Mouse (Mus musculus) kidney, adult 2 months (tissue): ENCODE measurements around the gene Gtpbp2. TPM values are rescaled to one million over a fixed set of nuclear protein-coding genes. Genes with fewer than 3 reads are reported as not detected.
A peak's percentile ranks its signal among the peaks of the same experiment; 100 is the strongest.

Experiments used
- DNase-seq: peaks from one replicate; pipeline ENCODE4 v3.0.0; 2021
- H3K27ac ChIP-seq: fragments of 200-500 bp; 2 replicates; pipeline ENCODE4 v1.5.1; 2012; ENCODE audit warnings: low read depth, low read length, control low read depth, inconsistent platforms; ENCODE audit not compliant: insufficient read depth
- H3K27me3 ChIP-seq: fragments of 200-500 bp; replicated peaks from 2 replicates; pipeline ENCODE4 v1.6.1; 2012; ENCODE audit warnings: mild to moderate bottlenecking, moderate library complexity, low read length, inconsistent platforms; ENCODE audit not compliant: control insufficient read depth, insufficient read depth
- H3K36me3 ChIP-seq: fragments of 200-500 bp; 2 replicates; pipeline ENCODE4 v1.6.1; 2012; ENCODE audit warnings: mild to moderate bottlenecking, moderate library complexity, low read length, inconsistent platforms; ENCODE audit not compliant: control insufficient read depth, insufficient read depth
- H3K4me1 ChIP-seq: fragments of 200-500 bp; 2 replicates; pipeline ENCODE4 v1.6.1; 2011; ENCODE audit warnings: low read length; ENCODE audit not compliant: control insufficient read depth, insufficient read depth
- H3K4me3 ChIP-seq: fragments of 200-500 bp; 2 replicates; pipeline ENCODE4 v1.5.1; 2011; ENCODE audit warnings: mild to moderate bottlenecking, low read depth, low read length, control low read depth; ENCODE audit not compliant: insufficient read depth
- CTCF ChIP-seq: fragments of 200-500 bp; conservative IDR thresholded peaks from 2 replicates; pipeline ENCODE4 v1.5.1; 2011; ENCODE audit warnings: low read depth, mild to moderate bottlenecking, control low read depth, low read length, moderate library complexity, mixed read lengths; ENCODE audit not compliant: insufficient read depth, insufficient read length
- POLR2A ChIP-seq: fragments of 200-500 bp; IDR thresholded peaks from one replicate; pipeline ENCODE4 v1.6.1; 2011; ENCODE audit warnings: low read depth, low read length, control low read depth
- WGBS: fragments of 180-500 bp; shearing (Covaris S2); methylation state at CpG from one replicate; pipeline ENCODE4 v1.1.7; 2018; 5-methylcytosine and 5-hydroxymethylcytosine counted together
- polyA plus RNA-seq: library from polyadenylated mRNA; depleted of rRNA; stranded (reverse); fragments of >200 nt; gene quantifications from 2 replicates; pipeline ENCODE4 v1.2.3, GENCODE M21; 2012

Gene Gtpbp2
- polyA plus RNA-seq, 1 experiment, result 69.7 TPM

DNA sequence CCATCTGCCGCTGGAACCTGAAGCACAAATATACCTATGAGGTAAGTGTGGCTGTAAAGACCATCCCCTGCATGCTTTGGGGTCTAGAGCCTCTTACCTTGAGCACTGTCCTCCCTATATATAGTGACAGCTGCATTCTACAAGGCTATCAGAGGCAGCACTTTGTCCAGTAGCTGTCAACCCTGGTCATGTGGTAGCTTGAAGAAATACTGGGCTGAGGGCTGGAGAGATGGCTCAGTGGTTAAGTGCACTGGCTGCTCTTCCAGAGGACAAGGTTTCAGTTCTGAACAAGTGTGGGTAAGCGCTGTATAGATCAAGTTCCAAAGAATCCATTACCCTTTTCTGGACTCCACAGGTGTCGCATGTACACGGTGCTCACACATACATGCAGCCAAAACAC lies 38.0 kb upstream of the Gtpbp2 start:
- no peak overlapping the region for H3K27ac ChIP-seq
- no peaks in the 10 kb centered on the region for H3K27me3 ChIP-seq
- no peaks in the 10 kb centered on the region; the same call in 1 of the 2 replicates for H3K36me3 ChIP-seq
- no peaks in the 10 kb centered on the region for H3K4me1 ChIP-seq
- DNase-seq, result no peak
- TF ChIP-seq CTCF (no peak), POLR2A (no peak)
- no peak overlapping the region for H3K4me3 ChIP-seq
- 94% methylated on average over 4 of the region's 4 CpGs for whole genome bisulfite sequencing

DNA sequence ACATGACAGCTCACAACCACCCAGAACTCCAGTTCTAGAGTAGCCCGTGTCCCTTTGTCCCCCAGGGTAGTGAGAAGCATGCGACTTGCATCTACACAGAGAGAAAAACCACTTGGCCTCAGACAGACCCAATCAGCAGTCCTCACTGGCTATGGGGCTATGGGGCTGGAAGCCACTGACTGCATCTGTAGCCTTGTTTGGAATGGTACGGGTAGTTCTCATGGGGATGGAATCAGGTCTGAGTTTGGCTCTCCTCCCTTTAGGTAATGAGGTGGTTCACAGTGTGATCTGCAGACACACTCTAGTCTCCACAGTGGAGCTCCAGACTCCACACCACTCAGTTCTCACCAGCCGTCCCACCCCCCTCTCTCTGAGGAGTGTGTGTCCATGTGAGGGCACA lies 37.5 kb upstream of the Gtpbp2 start:
- H3K4me1 ChIP-seq, result no peaks in the 10 kb centered on the region
- H3K27ac ChIP-seq, result no peak overlapping the region
- H3K4me3 ChIP-seq, result no peak overlapping the region
- TF ChIP-seq CTCF (no peak), POLR2A (no peak)
- 90% methylated on average over 4 of the region's 4 CpGs for WGBS
- H3K36me3 ChIP-seq, result no peaks in the 10 kb centered on the region; the same call in 1 of the 2 replicates
- no peak for DNase-seq
- no peaks in the 10 kb centered on the region for H3K27me3 ChIP-seq

DNA sequence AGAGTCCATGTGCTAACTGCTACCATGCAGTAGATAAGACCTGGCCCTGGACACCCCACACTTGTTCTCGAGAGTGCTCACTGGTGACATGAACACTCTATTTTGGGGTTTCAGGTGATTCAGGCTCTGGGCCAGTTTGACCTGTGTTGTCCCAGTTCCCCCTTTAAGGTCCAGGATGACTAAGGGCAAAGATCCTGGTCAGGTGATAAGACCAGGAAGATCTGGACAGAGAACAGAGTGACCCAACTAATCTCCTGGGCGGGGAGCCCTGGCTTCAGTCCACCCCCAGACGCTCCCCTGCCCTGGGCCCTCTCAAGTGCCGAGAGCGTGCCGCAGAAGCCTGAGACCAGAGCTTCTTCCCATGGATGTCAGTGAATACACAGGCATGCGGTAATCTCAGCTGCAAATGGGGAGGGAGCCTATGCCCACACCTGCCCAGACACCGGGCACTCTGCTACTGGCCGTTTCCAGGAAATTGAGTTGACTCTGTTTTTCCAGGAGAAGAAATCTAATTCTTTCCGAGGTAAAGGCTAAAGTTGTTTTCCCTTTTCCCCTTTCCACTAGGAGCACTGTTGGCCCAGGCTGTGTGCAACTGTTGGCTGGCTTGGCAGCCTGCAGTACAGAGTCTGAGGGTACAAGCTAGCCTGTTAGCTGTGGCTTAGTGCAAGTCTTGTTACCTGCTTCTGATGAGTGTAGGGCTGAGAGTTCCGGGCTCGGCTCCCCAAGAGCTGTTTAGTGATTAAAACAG lies 36.7 kb upstream of the Gtpbp2 start:
- no peak overlapping the region for H3K27ac ChIP-seq
- no peaks in the 10 kb centered on the region for H3K4me1 ChIP-seq
- no peak overlapping the region for H3K4me3 ChIP-seq
- H3K36me3 ChIP-seq, result no peaks in the 10 kb centered on the region; the same call in 1 of the 2 replicates
- DNase-seq, result no peak
- H3K27me3 ChIP-seq, result no peaks in the 10 kb centered on the region
- TF ChIP-seq POLR2A, result no peak
- WGBS, result 82% methylated on average over 12 of the region's 12 CpGs

DNA sequence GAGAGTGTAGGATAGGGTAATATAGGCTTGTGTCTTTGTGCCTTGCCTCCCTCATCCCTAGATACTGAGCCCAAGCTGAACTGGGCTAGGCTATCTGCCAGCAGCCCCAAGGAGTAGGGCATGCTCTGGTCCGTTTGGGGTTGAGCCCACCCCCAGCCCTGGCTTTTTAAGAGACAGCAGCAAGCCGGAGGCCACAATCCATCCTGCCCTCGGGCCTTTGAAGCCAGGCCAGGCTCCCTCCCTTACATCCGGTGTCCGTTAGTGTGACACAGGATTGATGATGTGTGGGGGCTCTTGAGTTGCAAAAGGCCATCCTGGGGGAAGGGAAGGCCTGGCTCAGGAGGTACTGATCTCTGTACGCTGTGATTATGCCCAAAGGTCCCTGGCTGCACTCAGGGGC lies 34.2 kb upstream of the Gtpbp2 start:
- no peak overlapping the region for H3K4me3 ChIP-seq
- no peaks in the 10 kb centered on the region for H3K4me1 ChIP-seq
- H3K27me3 ChIP-seq, result no peaks in the 10 kb centered on the region
- peak; percentile 27 for DNase-seq
- no peak for TF ChIP-seq CTCF
- TF ChIP-seq POLR2A, result no peak
- H3K36me3 ChIP-seq, result no peaks in the 10 kb centered on the region; the same call in 1 of the 2 replicates
- no peak overlapping the region for H3K27ac ChIP-seq
- WGBS, result 56% methylated on average over 6 of the region's 6 CpGs

DNA sequence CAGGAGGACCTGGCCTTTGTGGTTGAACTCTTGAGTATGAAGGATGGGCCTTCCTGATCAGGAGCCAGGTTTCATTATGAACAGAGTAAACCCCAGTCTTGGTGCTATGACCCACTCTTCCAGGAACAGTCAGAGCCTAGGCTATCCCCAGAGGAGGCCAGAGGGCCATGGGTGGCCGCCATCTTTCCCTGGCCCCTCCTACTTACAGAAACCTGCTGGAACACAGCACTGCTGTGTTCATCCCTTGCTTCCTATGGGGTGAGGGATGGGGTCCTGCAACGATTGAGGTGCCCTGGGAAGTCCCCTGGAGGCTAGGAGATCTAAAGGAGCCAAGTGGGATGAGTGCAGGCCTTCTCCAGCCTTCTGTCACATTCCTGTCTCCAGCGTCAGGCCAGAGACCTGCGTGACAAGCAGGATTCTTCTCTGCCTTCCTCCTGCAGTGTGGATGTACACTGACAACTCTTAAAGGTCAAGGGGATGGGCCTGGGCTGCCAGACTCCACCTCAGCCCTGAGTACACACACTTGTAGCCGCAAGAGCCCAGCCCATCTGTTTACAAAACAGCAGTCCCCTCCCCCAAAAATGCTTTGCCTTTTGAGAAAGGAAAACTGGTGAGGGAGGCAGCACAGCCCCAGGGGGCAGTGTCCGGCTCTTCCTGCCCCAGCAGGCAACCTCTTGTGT lies 32.9 kb upstream of the Gtpbp2 start:
- no peak for DNase-seq
- TF ChIP-seq CTCF (no peak), POLR2A (no peak)
- WGBS, result 88% methylated on average over 6 of the region's 6 CpGs
- no peaks in the 10 kb centered on the region for H3K36me3 ChIP-seq
- no peaks in the 10 kb centered on the region for H3K27me3 ChIP-seq
- H3K4me1 ChIP-seq, result peaks cover 4% of the 10 kb centered on the region; the same call in 1 of the 2 replicates
- H3K4me3 ChIP-seq, result no peak overlapping the region
- H3K27ac ChIP-seq, result no peak overlapping the region

DNA sequence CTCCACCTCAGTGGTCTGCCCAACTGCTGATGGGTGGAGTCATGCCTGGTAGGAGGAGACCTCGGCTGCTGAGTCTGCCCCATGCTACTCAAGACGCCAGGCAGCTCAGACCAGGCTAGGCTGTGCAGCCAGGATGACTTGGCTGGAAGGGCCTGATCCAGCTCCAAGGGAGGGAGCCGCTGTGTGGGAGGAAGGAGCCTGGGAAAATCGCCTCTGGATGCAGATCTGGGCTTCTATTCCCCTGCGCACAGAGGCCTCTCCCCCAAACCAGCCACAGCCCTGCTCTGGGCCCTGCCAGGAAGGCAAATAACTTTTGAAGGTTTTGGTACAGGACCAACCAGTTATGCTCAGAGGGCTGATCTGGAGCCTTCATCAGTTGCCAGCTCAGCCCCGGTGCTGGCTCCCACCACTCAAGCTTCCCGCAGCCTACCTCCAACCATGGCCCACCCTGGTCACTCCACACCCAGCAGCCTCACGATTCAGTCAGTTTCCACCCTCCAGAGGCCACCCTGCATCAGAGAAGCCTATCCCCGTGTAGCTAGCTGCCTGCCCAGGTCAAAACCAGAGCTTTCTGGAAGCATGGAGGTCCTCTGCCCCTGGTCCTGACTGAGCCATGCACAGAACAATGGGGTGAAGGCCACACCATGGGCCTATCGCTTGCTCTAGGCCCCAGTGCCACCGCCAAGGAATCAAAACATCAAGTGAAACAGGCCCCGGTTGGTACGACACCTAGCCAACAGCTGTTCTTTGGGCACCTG lies 30.9 kb upstream of the Gtpbp2 start:
- TF ChIP-seq CTCF, result no peak
- no peak for TF ChIP-seq POLR2A
- H3K4me1 ChIP-seq, result peaks cover 4% of the 10 kb centered on the region; the same call in 1 of the 2 replicates
- H3K27me3 ChIP-seq, result no peaks in the 10 kb centered on the region
- DNase-seq, result peak; percentile 8
- H3K27ac ChIP-seq, result no peak overlapping the region
- H3K4me3 ChIP-seq, result no peak overlapping the region
- H3K36me3 ChIP-seq, result no peaks in the 10 kb centered on the region
- WGBS, result 70% methylated on average over 13 of the region's 13 CpGs

DNA sequence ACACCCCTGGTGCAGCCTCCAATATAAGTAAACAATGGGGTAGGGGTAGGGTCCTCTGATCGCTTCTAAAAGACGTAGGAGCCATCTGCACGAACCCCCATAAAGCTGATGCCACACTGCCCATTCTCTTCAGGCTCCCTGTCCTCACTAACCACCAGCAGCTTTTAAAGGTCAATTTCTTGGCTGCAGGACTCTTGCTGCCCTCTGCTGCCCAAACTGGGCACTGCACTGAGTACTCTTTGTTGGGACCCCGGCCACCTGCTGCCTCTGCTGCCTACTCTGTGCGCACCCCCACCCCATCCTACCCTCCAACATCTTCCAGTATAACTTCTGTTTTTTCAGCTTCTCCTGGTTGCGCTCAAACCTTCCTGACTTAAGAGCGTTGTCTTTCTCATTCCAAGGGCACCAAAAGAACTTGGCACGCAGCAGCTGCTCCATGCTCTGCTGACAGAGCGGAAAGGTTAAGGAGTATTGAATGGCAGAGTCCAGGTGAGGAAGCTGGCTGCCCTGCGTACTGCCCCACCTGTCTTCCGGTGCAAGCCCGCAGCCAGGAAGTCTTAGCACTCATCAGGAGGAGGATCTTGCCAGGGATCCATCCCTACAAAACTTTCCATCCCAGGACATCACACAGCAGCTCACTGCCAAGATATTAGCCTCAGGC lies 28.6 kb upstream of the Gtpbp2 start:
- TF ChIP-seq POLR2A (no peak), CTCF (peak; percentile 93)
- peak overlapping the region; percentile 82 for H3K27ac ChIP-seq
- no peaks in the 10 kb centered on the region for H3K27me3 ChIP-seq
- H3K4me3 ChIP-seq, result no peak overlapping the region
- H3K36me3 ChIP-seq, result no peaks in the 10 kb centered on the region
- DNase-seq, result peak; percentile 83
- WGBS, result 9% methylated on average over 12 of the region's 12 CpGs
- peaks cover 4% of the 10 kb centered on the region; the same call in 1 of the 2 replicates for H3K4me1 ChIP-seq
